Mouse (Mus musculus): ENCODE results near the gene Bms1. TPM values are rescaled to one million over a fixed set of nuclear protein-coding genes. Genes with fewer than 3 reads are reported as not detected.

Gene Bms1
- polyA plus RNA-seq (2015; fragmentation: Nextera tagmentation; extraction: Ambion mirVana), result 24.2 and 25.1 TPM in 2 replicates

DNA sequence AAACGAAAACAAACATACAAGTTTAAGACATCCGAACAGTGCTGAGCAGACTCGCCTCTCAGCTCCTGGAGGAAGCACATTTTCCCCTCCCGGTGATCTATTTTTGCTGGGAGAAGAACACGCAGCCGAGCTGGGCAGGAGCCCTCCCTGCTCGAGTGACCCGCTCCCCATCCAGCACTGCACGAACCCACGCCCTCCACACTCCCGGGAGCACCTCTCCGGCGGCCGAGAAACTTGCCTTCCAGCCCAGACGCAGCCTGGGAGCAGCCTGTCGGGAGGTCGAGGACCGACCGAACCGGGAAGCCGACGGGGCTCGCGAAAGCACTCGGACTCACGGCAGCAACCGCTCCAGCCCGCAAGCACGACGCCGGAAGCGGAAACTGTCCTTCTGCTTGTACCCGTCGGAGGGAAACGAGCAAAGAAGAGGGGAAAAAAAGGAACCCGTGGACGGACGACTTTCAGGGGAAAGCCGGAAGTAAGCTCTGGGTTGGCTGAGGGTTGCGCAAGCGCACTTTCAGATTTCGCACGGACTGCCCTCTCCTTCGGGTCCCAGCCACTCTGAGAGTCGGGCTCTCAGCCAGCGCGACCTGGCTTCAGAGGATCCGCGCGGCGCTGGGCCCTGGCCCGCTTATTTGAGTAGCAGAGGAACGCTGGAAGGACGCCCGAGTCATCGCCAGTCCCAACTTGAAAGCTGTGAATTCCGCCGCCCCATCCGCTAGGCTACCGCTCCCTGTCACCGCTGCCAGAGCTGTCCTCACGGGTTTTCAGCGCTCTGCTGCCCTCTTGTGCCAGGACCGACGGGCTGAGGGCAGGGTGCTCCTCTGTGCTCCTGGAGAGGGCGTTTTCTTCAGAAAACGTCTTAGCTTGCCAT lies at the start of gene Bms1:
Gene Bms1, minus strand, starts transcription at position 425 of the 871 bp plus-strand sequence.
- H3K9ac ChIP-seq (ENCODE audit: low read depth, low read length), result peak within 1 kb of the TSS; percentile 95
- H3K4me2 ChIP-seq (ENCODE audit: low read depth, low read length), result peak within 1 kb of the TSS; percentile 63
- under 1% methylated on average over 67 of the region's 67 CpGs for WGBS
- H3K27ac ChIP-seq (ENCODE audit: low read length), result peak within 1 kb of the TSS; percentile 82
- H3K27me3 ChIP-seq (replicated peaks; ENCODE audit: control insufficient read depth, insufficient read depth, low read length), result no peaks in the 10 kb centered on the region
- H3K36me3 ChIP-seq (ENCODE audit: control insufficient read depth, insufficient read depth, low read length), result peaks cover 7% of the 10 kb centered on the region; the same call in 1 of the 2 replicates
- peak within 1 kb of the TSS; percentile 94 for H3K4me3 ChIP-seq (ENCODE audit: low read length)
- peak; percentile 99 for ATAC-seq
- H3K4me1 ChIP-seq (ENCODE audit: control insufficient read depth, insufficient read depth, low read length), result peaks cover 9% of the 10 kb centered on the region
- H3K9me3 ChIP-seq (ENCODE audit: control insufficient read depth, low read length), result no peaks in the 10 kb centered on the region

DNA sequence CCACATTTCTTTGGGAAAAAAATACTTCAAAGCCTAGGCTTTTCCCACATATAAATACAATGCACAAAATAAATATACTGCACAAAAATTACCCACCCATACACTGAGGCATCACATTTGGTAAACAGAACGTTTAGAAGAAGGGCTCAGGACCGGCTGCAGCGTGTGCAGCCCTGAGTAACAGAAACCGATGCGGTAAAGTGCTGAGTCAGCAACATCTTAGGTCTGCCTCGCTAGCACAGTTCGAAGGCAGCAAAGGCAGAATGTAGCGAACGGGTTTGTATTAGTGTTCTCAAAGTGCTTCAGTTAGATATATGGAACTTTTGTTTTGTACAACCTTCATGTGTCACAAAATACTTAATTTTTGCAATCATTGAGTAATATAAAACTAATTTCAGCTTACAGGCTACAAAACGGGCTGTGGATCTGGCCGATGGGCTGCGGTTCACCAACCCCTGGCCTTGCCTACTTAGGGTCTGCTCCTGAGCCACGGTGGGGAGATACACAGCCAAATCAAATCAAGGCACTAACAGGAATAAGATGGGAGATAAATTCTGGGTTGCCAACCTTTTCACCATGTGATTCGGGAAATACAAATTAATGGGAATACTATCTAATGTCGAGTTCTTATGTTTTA lies 42.9 kb upstream of the Bms1 start:
- ATAC-seq, result no peak
- H3K4me1 ChIP-seq (ENCODE audit: control insufficient read depth, insufficient read depth, low read length), result no peaks in the 10 kb centered on the region
- H3K4me2 ChIP-seq (ENCODE audit: low read depth, low read length), result no peak overlapping the region
- no peak overlapping the region for H3K4me3 ChIP-seq (ENCODE audit: low read length)
- H3K36me3 ChIP-seq (ENCODE audit: control insufficient read depth, insufficient read depth, low read length), result no peaks in the 10 kb centered on the region
- no peak overlapping the region for H3K9ac ChIP-seq (ENCODE audit: low read depth, low read length)
- no peak overlapping the region for H3K27ac ChIP-seq (ENCODE audit: low read length)
- H3K9me3 ChIP-seq (ENCODE audit: control insufficient read depth, low read length), result no peaks in the 10 kb centered on the region
- WGBS, result 84% methylated on average over 15 of the region's 15 CpGs
- H3K27me3 ChIP-seq (replicated peaks; ENCODE audit: control insufficient read depth, insufficient read depth, low read length), result no peaks in the 10 kb centered on the region

DNA sequence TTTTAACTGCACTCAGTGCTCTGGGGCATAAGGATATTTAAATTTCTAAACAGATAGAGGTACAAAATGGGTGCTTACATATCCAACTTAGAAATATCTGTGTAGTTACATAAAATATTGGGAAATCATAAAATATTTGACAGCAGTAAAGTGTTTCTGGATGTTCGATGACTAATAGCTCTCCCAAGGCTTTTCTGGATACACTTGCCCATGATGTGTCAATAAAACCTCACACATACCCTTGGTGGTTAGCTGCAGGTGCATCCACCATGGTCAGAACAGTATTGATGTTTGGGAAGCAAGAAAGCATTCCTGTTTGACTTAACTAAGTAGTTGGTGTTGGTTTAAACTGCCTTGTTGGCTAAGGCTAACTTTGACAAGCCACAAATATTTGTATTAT lies 38.5 kb upstream of the Bms1 start:
- Histone ChIP-seq H3K27ac (ENCODE audit: low read length) (no peak overlapping the region), H3K36me3 (ENCODE audit: control insufficient read depth, insufficient read depth, low read length) (no peaks in the 10 kb centered on the region), H3K4me3 (ENCODE audit: low read length) (no peak overlapping the region), H3K9ac (ENCODE audit: low read depth, low read length) (no peak overlapping the region), H3K4me2 (ENCODE audit: low read depth, low read length) (no peak overlapping the region), H3K9me3 (ENCODE audit: control insufficient read depth, low read length) (no peaks in the 10 kb centered on the region), H3K27me3 (replicated peaks; ENCODE audit: control insufficient read depth, insufficient read depth, low read length) (no peaks in the 10 kb centered on the region), H3K4me1 (ENCODE audit: control insufficient read depth, insufficient read depth, low read length) (peaks cover 8% of the 10 kb centered on the region; the same call in 1 of the 2 replicates)
- WGBS, result 90% methylated on average over 1 of the region's 1 CpGs
- ATAC-seq, result no peak

DNA sequence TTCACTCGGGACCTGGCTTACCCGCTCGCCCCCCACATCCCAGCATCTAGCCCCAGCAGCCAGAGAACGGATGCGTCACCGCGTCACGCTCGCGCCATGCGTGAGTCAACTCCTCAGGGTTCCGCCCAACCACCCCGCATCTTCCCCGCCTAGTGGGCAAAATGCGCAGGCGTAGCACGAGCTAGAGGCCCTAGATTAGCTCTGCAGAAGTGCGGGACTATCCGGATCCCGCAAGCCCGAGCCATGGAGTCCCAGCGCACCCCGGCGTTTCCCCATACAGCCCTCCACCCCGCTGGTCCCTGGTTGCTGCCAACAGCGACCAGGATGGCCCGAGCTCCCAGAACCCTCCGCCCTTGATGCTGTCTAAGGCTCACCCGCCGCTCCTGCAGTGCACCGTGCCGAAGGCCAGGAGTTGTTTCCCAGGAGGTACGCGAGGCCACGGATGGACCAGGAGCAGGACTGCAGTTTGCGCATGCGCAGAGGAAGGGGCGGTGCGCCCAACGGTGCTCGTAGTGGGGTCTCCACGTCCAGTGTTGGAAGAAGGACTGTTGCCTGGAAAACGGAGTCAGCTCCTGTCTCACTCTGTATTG lies 35.9 kb upstream of the Bms1 start, which contains the start of gene Zfp248:
Gene Zfp248, minus strand, starts transcription at position 487 of the 590 bp plus-strand sequence.
- peak within 1 kb of the TSS; percentile 86 for H3K27ac ChIP-seq (ENCODE audit: low read length)
- peaks cover 8% of the 10 kb centered on the region; the same call in 1 of the 2 replicates for H3K4me1 ChIP-seq (ENCODE audit: control insufficient read depth, insufficient read depth, low read length)
- peak within 1 kb of the TSS; percentile 86 for H3K9ac ChIP-seq (ENCODE audit: low read depth, low read length)
- H3K4me3 ChIP-seq (ENCODE audit: low read length), result peak within 1 kb of the TSS; percentile 72
- H3K27me3 ChIP-seq (replicated peaks; ENCODE audit: control insufficient read depth, insufficient read depth, low read length), result no peaks in the 10 kb centered on the region
- ATAC-seq, result peak; percentile 96
- H3K9me3 ChIP-seq (ENCODE audit: control insufficient read depth, low read length), result no peaks in the 10 kb centered on the region
- H3K4me2 ChIP-seq (ENCODE audit: low read depth, low read length), result peak within 1 kb of the TSS; percentile 79
- no peaks in the 10 kb centered on the region for H3K36me3 ChIP-seq (ENCODE audit: control insufficient read depth, insufficient read depth, low read length)
- under 1% methylated on average over 43 of the region's 43 CpGs for WGBS

DNA sequence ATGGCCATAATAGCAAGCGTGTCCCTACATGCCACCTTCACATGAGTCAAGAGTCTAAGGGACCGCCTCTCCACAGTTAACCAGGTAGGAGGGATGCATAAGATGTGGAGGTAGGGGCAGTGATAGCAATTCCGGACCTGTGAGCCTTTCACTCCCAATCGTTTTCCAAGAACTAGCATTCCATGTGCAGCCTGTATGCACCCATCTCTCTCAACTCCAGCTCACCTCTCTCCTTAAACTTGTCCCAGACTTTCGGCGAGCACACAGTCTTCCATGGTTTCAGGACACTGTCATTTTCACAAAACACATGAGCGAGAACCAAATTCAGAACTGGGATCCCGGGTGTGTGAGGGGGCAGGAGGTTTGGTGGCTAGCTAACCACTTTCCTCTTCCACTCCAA lies 35.2 kb upstream of the Bms1 start:
- no peaks in the 10 kb centered on the region for H3K9me3 ChIP-seq (ENCODE audit: control insufficient read depth, low read length)
- H3K27me3 ChIP-seq (replicated peaks; ENCODE audit: control insufficient read depth, insufficient read depth, low read length), result no peaks in the 10 kb centered on the region
- H3K4me3 ChIP-seq (ENCODE audit: low read length), result peak overlapping the region; percentile 72
- H3K27ac ChIP-seq (ENCODE audit: low read length), result no peak overlapping the region
- no peaks in the 10 kb centered on the region for H3K36me3 ChIP-seq (ENCODE audit: control insufficient read depth, insufficient read depth, low read length)
- H3K4me1 ChIP-seq (ENCODE audit: control insufficient read depth, insufficient read depth, low read length), result peaks cover 8% of the 10 kb centered on the region; the same call in 1 of the 2 replicates
- ATAC-seq, result peak; percentile 4; the same call in 1 of the 2 replicates
- peak overlapping the region; percentile 79 for H3K4me2 ChIP-seq (ENCODE audit: low read depth, low read length)
- H3K9ac ChIP-seq (ENCODE audit: low read depth, low read length), result peak overlapping the region; percentile 86; the same call in 1 of the 2 replicates
- WGBS, result 31% methylated on average over 8 of the region's 8 CpGs

DNA sequence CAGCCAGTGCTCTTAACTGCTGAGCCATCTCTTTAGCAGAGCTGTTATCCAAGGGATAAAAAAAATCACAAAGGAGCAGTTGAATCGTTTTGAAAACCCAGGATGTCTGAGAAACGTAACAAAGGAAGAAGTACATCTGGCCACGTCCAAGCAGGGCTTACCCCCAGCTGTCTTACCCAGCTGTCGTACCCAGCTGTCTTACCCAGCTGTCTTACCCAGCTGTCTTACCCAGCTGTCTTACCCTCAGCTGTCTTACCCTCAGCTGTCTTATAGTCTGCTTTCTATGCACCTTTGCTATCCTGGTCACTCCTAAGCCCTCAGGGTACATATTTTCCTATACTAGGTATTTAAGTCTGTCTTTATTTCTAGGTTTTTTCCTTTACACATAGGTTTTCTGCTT lies 12.2 kb upstream of the Bms1 start:
- no peak for ATAC-seq
- no peak overlapping the region for H3K4me3 ChIP-seq (ENCODE audit: low read length)
- H3K4me1 ChIP-seq (ENCODE audit: control insufficient read depth, insufficient read depth, low read length), result no peaks in the 10 kb centered on the region
- no peaks in the 10 kb centered on the region for H3K9me3 ChIP-seq (ENCODE audit: control insufficient read depth, low read length)
- H3K27me3 ChIP-seq (replicated peaks; ENCODE audit: control insufficient read depth, insufficient read depth, low read length), result no peaks in the 10 kb centered on the region
- H3K9ac ChIP-seq (ENCODE audit: low read depth, low read length), result no peak overlapping the region
- WGBS, result 74% methylated on average over 4 of the region's 4 CpGs
- H3K4me2 ChIP-seq (ENCODE audit: low read depth, low read length), result no peak overlapping the region
- H3K27ac ChIP-seq (ENCODE audit: low read length), result no peak overlapping the region
- H3K36me3 ChIP-seq (ENCODE audit: control insufficient read depth, insufficient read depth, low read length), result peaks cover 11% of the 10 kb centered on the region

DNA sequence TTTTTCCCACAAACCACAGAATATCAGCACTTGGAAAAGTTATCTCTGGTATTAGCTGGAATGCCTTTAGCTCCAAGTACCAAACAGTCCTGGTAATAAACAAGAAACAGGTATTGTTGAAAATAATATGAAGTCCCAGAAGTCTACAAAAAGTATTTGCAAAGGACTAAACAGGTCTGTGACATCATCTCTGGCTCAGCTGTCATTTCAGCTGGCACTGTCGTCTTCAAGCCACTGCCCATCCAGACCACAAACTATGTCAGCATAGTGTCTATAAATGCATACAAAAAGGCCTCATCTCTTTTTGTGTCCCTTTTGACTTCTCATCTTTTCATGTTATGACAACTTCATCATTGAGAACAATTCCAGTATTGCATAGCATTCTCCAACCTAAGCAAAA lies 7.4 kb upstream of the Bms1 start:
- H3K27me3 ChIP-seq (replicated peaks; ENCODE audit: control insufficient read depth, insufficient read depth, low read length), result no peaks in the 10 kb centered on the region
- no peak overlapping the region for H3K9ac ChIP-seq (ENCODE audit: low read depth, low read length)
- H3K36me3 ChIP-seq (ENCODE audit: control insufficient read depth, insufficient read depth, low read length), result peaks cover 11% of the 10 kb centered on the region
- H3K4me3 ChIP-seq (ENCODE audit: low read length), result no peak overlapping the region
- H3K27ac ChIP-seq (ENCODE audit: low read length), result no peak overlapping the region
- 91% methylated on average over 1 of the region's 1 CpGs for WGBS
- H3K4me1 ChIP-seq (ENCODE audit: control insufficient read depth, insufficient read depth, low read length), result no peaks in the 10 kb centered on the region
- no peak for ATAC-seq
- no peaks in the 10 kb centered on the region for H3K9me3 ChIP-seq (ENCODE audit: control insufficient read depth, low read length)
- no peak overlapping the region for H3K4me2 ChIP-seq (ENCODE audit: low read depth, low read length)

DNA sequence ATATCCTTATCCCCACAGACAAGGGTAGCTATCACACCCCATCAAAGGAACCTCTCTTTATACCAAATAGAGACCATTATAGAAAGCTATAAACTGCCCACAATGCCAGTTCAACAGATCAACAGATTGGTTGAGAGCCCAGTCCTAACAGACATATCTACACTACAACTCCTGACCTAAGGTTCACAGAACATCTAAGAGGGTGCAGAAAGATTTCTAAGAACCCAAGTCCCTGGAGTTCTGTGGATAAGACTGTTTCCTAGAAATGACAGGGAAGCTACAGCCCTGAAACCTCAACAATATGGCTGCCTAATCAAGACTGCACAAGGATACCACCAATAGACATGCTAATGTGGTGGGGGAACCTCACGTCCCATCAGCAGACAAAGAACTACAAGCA lies 8.8 kb downstream of the Bms1 start:
- Histone ChIP-seq H3K4me2 (ENCODE audit: low read depth, low read length) (no peak overlapping the region), H3K4me3 (ENCODE audit: low read length) (no peak overlapping the region), H3K9me3 (ENCODE audit: control insufficient read depth, low read length) (no peaks in the 10 kb centered on the region), H3K36me3 (ENCODE audit: control insufficient read depth, insufficient read depth, low read length) (peaks cover 13% of the 10 kb centered on the region), H3K27ac (ENCODE audit: low read length) (no peak overlapping the region), H3K9ac (ENCODE audit: low read depth, low read length) (no peak overlapping the region), H3K27me3 (replicated peaks; ENCODE audit: control insufficient read depth, insufficient read depth, low read length) (no peaks in the 10 kb centered on the region), H3K4me1 (ENCODE audit: control insufficient read depth, insufficient read depth, low read length) (no peaks in the 10 kb centered on the region)
- WGBS, result 100% methylated on average over 1 of the region's 1 CpGs
- no peak for ATAC-seq

DNA sequence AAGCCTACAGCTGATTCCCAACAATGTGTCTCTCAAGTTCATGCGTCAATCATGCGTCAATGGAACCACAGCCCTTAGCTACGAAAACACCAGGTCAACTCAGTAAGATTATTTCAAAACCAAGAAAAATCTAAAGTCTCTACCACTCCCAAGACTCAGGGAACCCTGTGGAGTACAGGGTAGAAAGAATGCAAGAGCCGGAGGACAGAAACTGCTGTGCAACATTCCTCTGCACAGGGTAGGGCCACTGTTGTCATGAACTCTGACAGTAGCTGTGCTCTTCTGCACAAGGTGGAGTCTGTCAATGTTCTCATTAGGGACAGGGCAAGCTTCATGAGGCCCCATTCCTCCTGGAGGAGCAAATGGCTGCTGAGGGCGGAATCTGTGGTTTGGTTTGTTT lies 10.8 kb downstream of the Bms1 start:
- Histone ChIP-seq H3K36me3 (ENCODE audit: control insufficient read depth, insufficient read depth, low read length) (peaks cover 19% of the 10 kb centered on the region), H3K4me3 (ENCODE audit: low read length) (no peak overlapping the region), H3K4me2 (ENCODE audit: low read depth, low read length) (no peak overlapping the region), H3K27me3 (replicated peaks; ENCODE audit: control insufficient read depth, insufficient read depth, low read length) (no peaks in the 10 kb centered on the region), H3K9ac (ENCODE audit: low read depth, low read length) (no peak overlapping the region), H3K27ac (ENCODE audit: low read length) (no peak overlapping the region), H3K4me1 (ENCODE audit: control insufficient read depth, insufficient read depth, low read length) (no peaks in the 10 kb centered on the region), H3K9me3 (ENCODE audit: control insufficient read depth, low read length) (no peaks in the 10 kb centered on the region)
- 91% methylated on average over 5 of the region's 5 CpGs for WGBS
- no peak for ATAC-seq
